Mouse (Mus musculus) megakaryocyte, embryonic 14.5 days (primary cell): Measurements from ENCODE around the gene Ankrd13b.

Experiments used
- FLI1 ChIP-seq: IDR thresholded peaks from 2 replicates; pipeline ENCODE4 v1.6.1; 2012; ENCODE audit warnings: low read length, inconsistent platforms, mixed read lengths
- GATA1 ChIP-seq: IDR thresholded peaks from 3 replicates; pipeline ENCODE4 v1.6.1; 2012; ENCODE audit warnings: mixed read lengths, low read length, inconsistent platforms, borderline replicate concordance

DNA sequence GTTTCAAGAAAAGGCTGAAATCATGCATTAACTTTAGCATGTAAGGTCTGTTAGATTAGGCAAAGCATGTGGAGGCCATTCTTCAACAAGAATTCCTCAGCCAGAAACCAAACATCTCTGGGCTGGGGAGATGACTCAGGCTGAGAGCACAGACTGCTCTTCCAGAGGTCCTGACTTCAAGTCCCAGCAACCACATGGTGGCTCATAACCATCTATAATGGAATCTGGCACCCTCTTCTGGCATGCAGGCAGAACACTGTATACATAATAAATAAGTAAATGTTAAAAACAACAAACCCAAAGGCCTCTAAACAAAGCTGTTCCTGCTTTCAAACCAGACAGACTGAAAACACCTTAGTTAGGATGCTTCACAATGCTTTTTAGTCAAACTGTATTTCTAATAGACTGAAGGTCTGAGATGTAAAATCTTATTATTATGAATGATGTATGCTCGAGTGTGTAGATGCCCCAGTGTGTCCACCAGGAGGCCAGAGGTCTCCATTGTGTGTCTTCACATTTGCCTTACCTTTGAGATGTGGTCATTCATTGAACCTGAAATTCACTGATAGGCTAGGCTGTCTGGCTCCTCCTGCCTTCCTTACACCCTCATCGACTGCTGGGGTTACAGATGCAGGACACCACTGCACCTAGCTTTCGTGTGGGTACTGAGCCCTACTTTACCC is 36.5 kb upstream of the Ankrd13b start:
- TF ChIP-seq GATA1: no peak
- TF ChIP-seq FLI1: no peak
